Mouse (Mus musculus): ENCODE data around the gene Tmem266. TPM values are rescaled to one million over a fixed set of nuclear protein-coding genes. Genes with fewer than 3 reads are reported as not detected.

Tmem266 gene
- total RNA-seq, 1 experiment from 2014 or later = not detected

DNA sequence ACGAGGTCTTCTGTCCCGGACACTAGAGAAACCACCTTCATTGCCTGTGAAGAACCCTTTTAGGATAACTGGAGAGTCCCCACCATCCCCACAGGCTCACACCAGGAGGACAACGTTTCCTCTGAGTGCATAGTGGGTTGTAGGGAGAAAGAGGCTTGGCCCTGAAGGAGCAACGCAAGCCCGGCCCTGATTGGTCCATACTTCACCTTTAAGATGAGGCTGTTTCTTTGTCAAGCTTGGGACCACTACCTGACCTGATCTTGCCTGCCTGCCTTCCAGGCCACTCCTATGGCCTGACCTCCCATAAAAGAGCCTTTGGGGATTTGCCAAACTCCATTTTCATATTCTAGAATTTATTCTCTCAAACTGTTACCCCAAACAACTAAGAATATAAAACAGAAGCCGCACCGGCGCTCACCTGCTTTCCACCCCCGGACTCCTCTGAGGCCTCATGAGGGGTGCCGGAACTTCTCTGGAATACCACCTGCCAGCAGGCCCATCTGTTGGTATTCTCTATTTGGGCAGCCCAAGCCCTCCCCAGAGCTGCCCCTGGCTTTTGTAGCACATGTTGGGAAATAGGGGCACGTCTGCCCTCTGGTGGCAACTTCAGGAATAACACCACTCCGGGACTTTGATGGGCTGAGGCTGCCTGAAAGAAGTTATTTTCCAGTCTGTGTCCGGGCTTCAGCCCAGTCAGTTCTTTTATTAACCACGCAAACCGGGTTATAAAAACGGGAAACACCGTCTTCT, 65.4 kb downstream of the Tmem266 start:
- ATAC-seq (replicated peaks; ENCODE audit: low read depth, poor library complexity, severe bottlenecking) = peak; percentile 69

DNA sequence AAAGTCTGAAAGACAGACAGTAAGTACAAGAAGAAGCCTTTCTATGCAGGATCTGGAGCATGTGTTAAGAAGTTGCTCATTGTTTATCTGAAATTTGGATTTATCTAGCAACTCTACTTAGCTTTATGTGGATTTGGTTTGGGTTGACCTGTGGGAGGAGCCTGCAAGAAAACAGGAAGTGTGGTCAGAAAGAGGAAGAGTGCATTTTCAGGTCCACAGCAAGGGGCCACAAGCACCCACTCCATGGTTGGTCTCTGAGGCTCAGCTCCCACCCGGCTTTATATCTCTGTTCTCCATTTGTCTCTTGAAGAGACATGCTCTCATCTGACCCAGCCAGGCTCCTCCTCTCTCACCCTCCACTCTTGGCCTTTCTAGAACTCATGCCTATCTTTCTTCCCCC, 68.9 kb downstream of the Tmem266 start:
- ATAC-seq (replicated peaks; ENCODE audit: low read depth, poor library complexity, severe bottlenecking) = peak; percentile 88

DNA sequence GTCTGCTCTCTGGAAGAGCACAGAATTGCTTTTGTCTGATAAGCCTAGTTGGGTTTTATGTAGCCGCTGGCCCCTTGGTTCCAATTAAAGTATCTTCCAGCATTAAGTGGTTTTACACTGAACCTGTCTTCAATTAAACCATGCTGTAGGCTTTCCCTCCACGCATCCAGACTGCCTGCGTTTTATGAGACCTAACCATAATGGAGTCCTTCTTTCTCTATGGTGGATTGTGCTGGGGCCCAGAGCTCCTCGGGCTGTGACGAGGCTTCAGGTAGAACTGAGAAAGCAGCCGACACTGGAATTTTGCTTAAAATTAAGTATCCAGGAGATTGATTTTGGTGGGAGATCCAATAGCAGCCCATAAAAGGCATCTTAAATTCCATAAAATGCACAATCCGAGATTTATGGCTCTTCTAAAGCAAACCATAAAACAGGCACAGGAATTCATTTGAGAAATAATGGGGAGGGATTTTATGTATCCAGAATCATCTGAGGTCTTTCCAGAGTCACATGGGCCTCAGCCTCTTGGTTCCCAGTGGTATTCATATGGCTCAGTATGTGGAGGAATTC, 72.4 kb downstream of the Tmem266 start:
- no peak for ATAC-seq (replicated peaks; ENCODE audit: low read depth, poor library complexity, severe bottlenecking)

- ATAC-seq (replicated peaks; ENCODE audit: low read depth, poor library complexity, severe bottlenecking) = no peak
These were observed 75.6 kb downstream of the Tmem266 start for GRCm38 (mm10) chr9:55402276-55402675.

DNA sequence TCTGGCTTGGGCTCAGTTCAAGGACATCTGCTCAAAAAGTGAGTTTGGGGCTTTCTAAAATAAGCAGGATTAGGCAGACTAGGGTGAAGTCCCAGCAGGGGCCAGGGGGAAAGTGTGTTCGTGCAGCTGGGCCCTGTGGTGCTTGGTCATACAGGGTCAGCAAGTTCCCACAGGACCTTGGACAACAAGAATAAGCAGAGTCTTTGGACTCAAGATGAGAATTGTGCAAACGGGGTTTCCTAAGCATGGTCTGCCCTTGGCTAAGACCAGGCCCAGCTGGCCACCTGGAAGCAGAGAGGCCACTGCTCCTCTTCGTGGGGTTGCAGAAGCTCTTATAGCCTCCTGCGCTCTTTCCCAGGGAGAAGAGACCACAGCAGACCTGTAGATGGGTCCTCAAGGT, 77.5 kb downstream of the Tmem266 start:
- ATAC-seq (replicated peaks; ENCODE audit: low read depth, poor library complexity, severe bottlenecking) = no peak

DNA sequence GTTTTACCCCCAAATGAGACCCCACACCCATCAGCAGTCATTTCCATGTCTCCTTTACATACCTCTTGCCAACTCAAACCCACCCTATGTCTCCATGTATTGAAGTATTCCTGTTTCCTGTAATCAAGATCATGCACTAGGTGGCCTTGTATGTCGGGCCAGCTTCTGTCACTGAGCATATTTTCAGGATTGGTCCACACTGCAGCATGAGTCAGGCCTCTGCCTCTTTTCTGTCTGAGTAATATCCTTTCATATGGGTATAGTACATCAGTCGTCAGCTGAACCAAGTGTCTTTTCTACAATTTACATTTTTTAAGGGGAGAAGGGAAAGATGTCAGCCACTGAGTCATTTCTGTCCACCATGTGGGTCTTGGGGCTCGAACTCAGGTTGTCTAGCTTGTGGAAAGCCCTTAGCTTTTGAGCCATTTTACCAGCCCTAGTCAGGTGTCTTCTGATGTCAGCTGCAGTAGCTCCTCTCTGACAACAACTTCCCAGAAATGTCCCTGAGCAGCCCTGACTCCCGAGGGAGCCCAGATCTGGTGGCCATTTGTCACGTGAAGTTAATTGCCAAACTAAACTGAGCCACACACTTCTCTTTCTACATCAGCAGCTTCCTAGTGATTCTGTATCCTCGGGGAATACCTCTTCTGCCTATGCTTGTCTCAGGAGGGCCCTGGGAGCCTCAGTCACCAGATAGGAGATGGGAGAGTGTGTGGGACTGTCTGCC, 78.4 kb downstream of the Tmem266 start:
- no peak for ATAC-seq (replicated peaks; ENCODE audit: low read depth, poor library complexity, severe bottlenecking)

GRCm38 (mm10) chr9:55406773-55407172, 80.1 kb downstream of the Tmem266 start:
- ATAC-seq (replicated peaks; ENCODE audit: low read depth, poor library complexity, severe bottlenecking) = no peak

GRCm38 (mm10) chr9:55408851-55409250, 82.1 kb downstream of the Tmem266 start:
- ATAC-seq (replicated peaks; ENCODE audit: low read depth, poor library complexity, severe bottlenecking) = no peak

DNA sequence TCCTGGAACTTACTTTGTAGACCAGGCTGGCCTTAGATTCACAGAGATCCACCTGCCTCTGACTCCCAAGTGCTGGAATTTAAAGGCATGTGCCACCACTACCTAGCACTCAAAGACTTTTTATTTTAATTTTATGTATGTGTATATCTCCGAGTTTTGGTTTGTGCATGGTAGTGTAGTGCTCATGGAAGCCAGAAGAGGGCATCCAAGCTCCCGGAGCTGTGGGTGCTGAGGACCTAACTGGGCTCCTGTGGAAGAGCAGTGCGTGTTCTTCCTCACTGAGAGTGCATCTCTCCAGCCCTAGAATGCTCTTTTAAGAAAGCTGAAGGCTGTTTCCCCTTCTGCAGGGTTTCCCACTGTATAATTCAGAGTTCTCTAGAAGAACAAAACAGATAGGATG, 83.1 kb downstream of the Tmem266 start:
- peak; percentile 62; the same call in 1 of the 2 replicates for ATAC-seq (replicated peaks; ENCODE audit: low read depth, poor library complexity, severe bottlenecking)

DNA sequence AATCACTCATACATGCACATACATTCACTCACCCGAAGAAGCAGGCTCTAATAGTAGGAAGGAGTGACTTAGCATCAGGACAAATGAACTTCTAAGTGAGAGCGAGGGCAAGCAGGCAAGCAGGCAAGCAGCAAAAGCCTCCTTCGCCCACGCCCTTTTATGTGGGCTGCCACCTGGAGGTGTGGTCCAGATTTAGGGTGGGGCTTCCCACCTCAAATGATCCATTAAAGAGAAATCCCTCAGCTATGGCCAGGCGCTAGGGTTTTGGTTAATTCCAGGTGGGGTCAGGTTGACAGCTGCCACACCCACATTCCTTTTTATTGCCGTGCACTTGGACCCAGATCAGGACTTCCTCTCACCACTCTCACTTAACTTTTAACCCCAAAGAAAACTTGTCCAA, 83.7 kb downstream of the Tmem266 start:
- no peak for ATAC-seq (replicated peaks; ENCODE audit: low read depth, poor library complexity, severe bottlenecking)

DNA sequence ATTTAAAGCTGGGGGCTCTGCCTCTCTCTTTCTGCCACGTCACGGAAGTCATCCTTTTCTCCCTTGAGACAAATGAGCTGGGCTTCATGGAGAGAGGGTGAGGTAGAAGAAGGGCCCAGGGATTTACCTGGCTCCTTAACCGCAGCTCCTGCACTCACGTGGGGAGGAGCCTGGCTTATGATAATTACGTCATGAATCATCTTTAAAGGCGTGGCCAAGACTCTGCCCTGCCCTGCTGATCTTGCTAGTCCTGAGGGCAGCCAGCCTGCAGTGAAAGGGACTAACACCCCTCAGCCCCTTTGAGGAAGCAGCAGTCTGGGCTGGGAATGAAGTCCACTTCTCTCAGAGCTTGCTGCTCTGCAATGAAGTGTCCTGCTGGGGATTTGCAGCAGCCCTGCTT, 84.4 kb downstream of the Tmem266 start:
- no peak for ATAC-seq (replicated peaks; ENCODE audit: low read depth, poor library complexity, severe bottlenecking)

DNA sequence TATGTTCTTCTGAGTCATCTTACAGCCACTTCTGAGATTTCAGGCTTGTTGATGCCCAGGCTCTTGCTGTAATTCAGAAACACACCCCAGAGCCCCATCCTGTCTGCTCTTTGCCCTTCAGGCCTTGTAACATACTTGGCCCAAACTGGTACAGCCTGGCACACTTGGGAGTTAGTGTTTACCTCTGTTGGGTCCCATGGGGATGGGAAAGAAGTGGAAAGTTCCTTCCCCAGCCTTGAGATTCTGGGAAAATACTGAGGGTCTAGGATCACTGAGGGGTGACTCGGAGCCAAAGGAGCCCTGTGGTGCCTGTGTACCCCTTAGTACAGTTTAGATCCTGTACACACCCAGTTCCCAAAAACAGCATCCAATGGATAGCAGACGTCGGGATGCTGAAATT, 95.1 kb downstream of the Tmem266 start:
- no peak for ATAC-seq (replicated peaks; ENCODE audit: low read depth, poor library complexity, severe bottlenecking)

- ATAC-seq (replicated peaks; ENCODE audit: low read depth, poor library complexity, severe bottlenecking) = no peak
These were observed 97.0 kb downstream of the Tmem266 start for GRCm38 (mm10) chr9:55423451-55424424.

- ATAC-seq (replicated peaks; ENCODE audit: low read depth, poor library complexity, severe bottlenecking) = no peak
These were observed 98.6 kb downstream of the Tmem266 start for GRCm38 (mm10) chr9:55425271-55425810.

DNA sequence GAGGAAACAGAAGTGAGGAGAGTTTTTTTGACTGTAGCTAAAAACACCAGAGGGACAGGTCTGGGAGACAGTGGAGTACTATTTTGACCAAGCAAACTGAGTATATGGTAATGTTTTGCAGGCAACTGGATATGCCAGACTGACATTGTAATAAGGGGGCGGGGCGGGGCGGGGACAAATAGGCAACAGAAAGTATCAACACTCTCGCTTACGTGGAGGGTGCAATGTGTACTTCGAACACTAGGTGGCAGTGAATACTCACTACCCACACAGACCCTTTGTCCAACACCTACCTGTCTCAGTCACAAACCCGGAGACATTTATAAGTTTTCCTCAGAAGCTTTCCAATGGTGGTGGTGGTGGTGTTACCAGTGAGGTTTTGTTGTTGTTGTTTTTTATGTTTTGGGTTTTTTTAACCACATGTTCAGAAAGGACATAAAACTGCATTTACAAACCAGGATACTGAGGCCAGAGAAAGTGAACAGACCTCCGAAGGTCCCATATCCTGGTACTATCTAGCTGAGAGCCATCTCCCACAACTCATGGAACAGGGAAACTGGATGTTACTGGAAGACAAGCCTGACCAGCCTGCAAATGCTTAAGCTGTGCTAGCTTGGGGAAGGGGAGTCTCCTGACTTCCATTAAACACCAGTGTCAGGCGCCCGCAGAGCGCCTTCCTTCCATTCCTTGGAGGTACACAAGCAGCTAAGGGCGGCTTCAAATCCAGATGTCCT, 102.7 kb downstream of the Tmem266 start:
- ATAC-seq (replicated peaks; ENCODE audit: low read depth, poor library complexity, severe bottlenecking) = peak; percentile 94

- ATAC-seq (replicated peaks; ENCODE audit: low read depth, poor library complexity, severe bottlenecking) = no peak
These were observed 103.4 kb downstream of the Tmem266 start for GRCm38 (mm10) chr9:55430133-55430532.

DNA sequence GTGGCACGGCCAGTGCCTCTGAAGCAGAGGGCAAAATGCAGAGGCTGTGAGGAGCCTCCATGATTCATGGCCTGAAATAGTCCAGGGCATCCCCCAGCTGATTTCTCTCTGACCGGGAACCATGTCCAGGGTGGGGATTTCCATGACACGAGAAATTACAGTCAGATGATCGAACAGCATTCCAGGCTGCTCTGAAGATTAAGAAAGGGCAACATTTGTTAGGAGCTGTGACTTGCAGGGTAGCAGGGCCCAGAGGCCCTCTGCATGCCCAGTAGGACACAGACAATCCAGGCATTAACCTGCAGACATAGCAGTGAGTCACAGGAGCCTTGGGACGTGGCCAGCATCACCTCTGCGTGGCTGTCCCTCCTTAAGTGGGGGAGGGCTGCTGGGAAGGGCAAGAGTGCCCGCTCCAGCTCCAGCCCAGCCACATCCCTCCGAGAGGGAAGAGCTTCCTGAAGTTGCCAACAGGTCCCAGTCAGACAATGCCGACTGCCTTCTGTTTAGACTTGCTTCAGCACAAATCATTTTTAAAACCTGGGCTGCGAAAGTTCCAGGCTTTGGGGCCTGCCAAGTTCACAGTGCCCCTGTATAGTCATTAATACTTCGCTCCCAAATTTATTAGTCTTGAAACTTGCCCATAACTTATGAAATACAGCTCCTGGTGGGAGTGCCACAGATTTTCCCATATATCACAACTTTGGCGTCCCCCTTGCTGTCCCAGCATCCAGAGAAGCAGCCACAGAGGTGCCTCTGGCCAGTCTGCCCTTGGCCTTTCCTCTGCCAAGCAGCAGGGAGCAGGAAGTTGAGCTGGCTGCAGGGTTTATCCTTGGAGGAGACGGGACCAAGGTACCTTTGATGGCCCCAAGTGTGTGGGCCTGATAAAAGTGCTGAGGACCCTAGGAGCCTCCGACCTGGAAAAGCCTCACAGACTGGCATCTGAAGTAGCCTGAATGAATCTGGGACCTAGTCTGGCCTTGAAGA, 105.9 kb downstream of the Tmem266 start:
- no peak for ATAC-seq (replicated peaks; ENCODE audit: low read depth, poor library complexity, severe bottlenecking)

- ATAC-seq (replicated peaks; ENCODE audit: low read depth, poor library complexity, severe bottlenecking) = no peak
These were observed 107.2 kb downstream of the Tmem266 start for GRCm38 (mm10) chr9:55433875-55434274.
